Mouse (Mus musculus): ENCODE measurements at regions not wholly inside any gene's neighbourhood (a gene's known extent, or its start where the extent isn't known, plus 50 kb on each side); places are given as distances from the start of the nearest gene placed in this dataset.

- Histone ChIP-seq H3K9me3 (ENCODE audit: control insufficient read depth, insufficient read depth, low read depth, low read length) (no peaks in the 10 kb centered on the region), H3K4me1 (ENCODE audit: control insufficient read depth in 2 of 2, insufficient read depth in 2 of 2, low read length in 2 of 2, poor library complexity in 1 of 2) (no peaks in the 10 kb centered on the region), H3K36me3 (ENCODE audit: control insufficient read depth, insufficient read depth, low read length, poor library complexity, severe bottlenecking) (no peaks in the 10 kb centered on the region), H3K4me3 (ENCODE audit: insufficient read depth in 1 of 2, low read depth in 1 of 2, low read length in 2 of 2, poor library complexity in 1 of 2, severe bottlenecking in 1 of 2) (no peak overlapping the region), H3K27ac (ENCODE audit: insufficient read depth, low read depth, low read length, poor library complexity, severe bottlenecking) (no peak overlapping the region), H3K9ac (ENCODE audit: insufficient read depth, low read depth, low read length, poor library complexity, severe bottlenecking) (no peak overlapping the region)
- TF ChIP-seq CHD2 (IDR thresholded peaks at IDR 0.05; ENCODE audit: low read depth, low read length) (no peak), MAFK (IDR thresholded peaks at IDR 0.05; ENCODE audit: insufficient read depth, low read depth, low read length) (no peak), ZC3H11A (IDR thresholded peaks at IDR 0.05; ENCODE audit: borderline replicate concordance, low read depth, low read length) (no peak), ZNF384 (IDR thresholded peaks at IDR 0.05; ENCODE audit: low read depth, low read length) (no peak), HCFC1 (IDR thresholded peaks at IDR 0.05; ENCODE audit: borderline replicate concordance, insufficient read depth, low read length) (no peak)
- in situ Hi-C loops (cut with MboI; ENCODE audit: low sequenced_read_pairs in 2 of 2, unreplicated experiment in 2 of 2) = no loop called here
- no peak for DNase-seq (ENCODE audit: low read depth, low spot score)
These were observed 87.1 kb upstream of the Gm26657 start for GRCm38 (mm10) chr4:56652819-56653218.

GRCm38 (mm10) chr4:56649731-56650130 is 90.1 kb upstream of the Gm26657 start:
- Histone ChIP-seq H3K9ac (ENCODE audit: insufficient read depth, low read depth, low read length, poor library complexity, severe bottlenecking) (no peak overlapping the region), H3K36me3 (ENCODE audit: control insufficient read depth, insufficient read depth, low read length, poor library complexity, severe bottlenecking) (no peaks in the 10 kb centered on the region), H3K27ac (ENCODE audit: insufficient read depth, low read depth, low read length, poor library complexity, severe bottlenecking) (no peak overlapping the region), H3K4me3 (ENCODE audit: insufficient read depth in 1 of 2, low read depth in 1 of 2, low read length in 2 of 2, poor library complexity in 1 of 2, severe bottlenecking in 1 of 2) (no peak overlapping the region), H3K4me1 (ENCODE audit: control insufficient read depth in 2 of 2, insufficient read depth in 2 of 2, low read length in 2 of 2, poor library complexity in 1 of 2) (no peaks in the 10 kb centered on the region), H3K9me3 (ENCODE audit: control insufficient read depth, insufficient read depth, low read depth, low read length) (no peaks in the 10 kb centered on the region)
- in situ Hi-C loops (cut with MboI; ENCODE audit: low sequenced_read_pairs in 2 of 2, unreplicated experiment in 2 of 2) = no loop called here
- no peak for DNase-seq (ENCODE audit: low read depth, low spot score)
- TF ChIP-seq CHD2 (IDR thresholded peaks at IDR 0.05; ENCODE audit: low read depth, low read length) = no peak
- TF ChIP-seq HCFC1 (IDR thresholded peaks at IDR 0.05; ENCODE audit: borderline replicate concordance, insufficient read depth, low read length) = no peak
- TF ChIP-seq MAFK (IDR thresholded peaks at IDR 0.05; ENCODE audit: insufficient read depth, low read depth, low read length) = no peak
- no peak for TF ChIP-seq ZNF384 (IDR thresholded peaks at IDR 0.05; ENCODE audit: low read depth, low read length)
- no peak for TF ChIP-seq ZC3H11A (IDR thresholded peaks at IDR 0.05; ENCODE audit: borderline replicate concordance, low read depth, low read length)

- in situ Hi-C loops (cut with MboI; ENCODE audit: low sequenced_read_pairs in 2 of 2, unreplicated experiment in 2 of 2) = no loop called here
These were observed 95.6 kb upstream of the Gm26657 start for GRCm38 (mm10) chr4:56643999-56644962.

GRCm38 (mm10) chr4:56643491-56643890 is 96.4 kb upstream of the Gm26657 start:
- Histone ChIP-seq H3K4me3 (ENCODE audit: insufficient read depth in 1 of 2, low read depth in 1 of 2, low read length in 2 of 2, poor library complexity in 1 of 2, severe bottlenecking in 1 of 2) (no peak overlapping the region), H3K9me3 (ENCODE audit: control insufficient read depth, insufficient read depth, low read depth, low read length) (no peaks in the 10 kb centered on the region), H3K9ac (ENCODE audit: insufficient read depth, low read depth, low read length, poor library complexity, severe bottlenecking) (no peak overlapping the region), H3K36me3 (ENCODE audit: control insufficient read depth, insufficient read depth, low read length, poor library complexity, severe bottlenecking) (no peaks in the 10 kb centered on the region), H3K4me1 (ENCODE audit: control insufficient read depth in 2 of 2, insufficient read depth in 2 of 2, low read length in 2 of 2, poor library complexity in 1 of 2) (no peaks in the 10 kb centered on the region), H3K27ac (ENCODE audit: insufficient read depth, low read depth, low read length, poor library complexity, severe bottlenecking) (no peak overlapping the region)
- DNase-seq (ENCODE audit: low read depth, low spot score) = no peak
- no peak for TF ChIP-seq CHD2 (IDR thresholded peaks at IDR 0.05; ENCODE audit: low read depth, low read length)
- TF ChIP-seq ZC3H11A (IDR thresholded peaks at IDR 0.05; ENCODE audit: borderline replicate concordance, low read depth, low read length) = no peak
- TF ChIP-seq HCFC1 (IDR thresholded peaks at IDR 0.05; ENCODE audit: borderline replicate concordance, insufficient read depth, low read length) = no peak
- TF ChIP-seq MAFK (IDR thresholded peaks at IDR 0.05; ENCODE audit: insufficient read depth, low read depth, low read length) = no peak
- no peak for TF ChIP-seq ZNF384 (IDR thresholded peaks at IDR 0.05; ENCODE audit: low read depth, low read length)
- in situ Hi-C loops (cut with MboI; ENCODE audit: low sequenced_read_pairs in 2 of 2, unreplicated experiment in 2 of 2) = no loop called here

More at GRCm38 (mm10) chr4:56643999-56644962, 95.6 kb upstream of the Gm26657 start:
- no peak for TF ChIP-seq ZNF384 (IDR thresholded peaks at IDR 0.05; ENCODE audit: low read depth, low read length)
- no peak for TF ChIP-seq HCFC1 (IDR thresholded peaks at IDR 0.05; ENCODE audit: borderline replicate concordance, insufficient read depth, low read length)
- TF ChIP-seq MAFK (IDR thresholded peaks at IDR 0.05; ENCODE audit: insufficient read depth, low read depth, low read length) = no peak
- H3K9me3 ChIP-seq (ENCODE audit: control insufficient read depth, insufficient read depth, low read depth, low read length) = no peaks in the 10 kb centered on the region
- H3K4me3 ChIP-seq (ENCODE audit: insufficient read depth in 1 of 2, low read depth in 1 of 2, low read length in 2 of 2, poor library complexity in 1 of 2, severe bottlenecking in 1 of 2) = no peak overlapping the region
- H3K4me1 ChIP-seq (ENCODE audit: control insufficient read depth in 2 of 2, insufficient read depth in 2 of 2, low read length in 2 of 2, poor library complexity in 1 of 2) = no peaks in the 10 kb centered on the region
- no peak overlapping the region for H3K27ac ChIP-seq (ENCODE audit: insufficient read depth, low read depth, low read length, poor library complexity, severe bottlenecking)
- H3K36me3 ChIP-seq (ENCODE audit: control insufficient read depth, insufficient read depth, low read length, poor library complexity, severe bottlenecking) = no peaks in the 10 kb centered on the region
- H3K9ac ChIP-seq (ENCODE audit: insufficient read depth, low read depth, low read length, poor library complexity, severe bottlenecking) = no peak overlapping the region
- DNase-seq (ENCODE audit: low read depth, low spot score) = no peak
